Mouse (Mus musculus) CD4-positive, CD25-positive, alpha-beta regulatory T cell, adult 4 months (primary cell): ENCODE results near the gene Pnpla1. TPM values are rescaled to one million over a fixed set of nuclear protein-coding genes. Genes with fewer than 3 reads are reported as not detected.

Experiments
- ATAC-seq: one replicate; pipeline ENCODE4 v1.8.0; 2017
- polyA plus RNA-seq, 2 experiments: library from polyadenylated mRNA; unstranded; fragments of 100-300 nt; shearing (Covaris generic); gene quantifications; one replicate each; pipeline ENCODE4 v1.2.1; 2017

The Pnpla1 gene
- polyA plus RNA-seq, 2 experiments from 2014 or later: not detected

GRCm38 (mm10) chr17:28846974-28847617 lies 11.1 kb upstream of the Pnpla1 start:
- ATAC-seq: no peak

GRCm38 (mm10) chr17:28850511-28850910 lies 7.7 kb upstream of the Pnpla1 start:
- ATAC-seq: no peak

GRCm38 (mm10) chr17:28854377-28854776 lies 3.8 kb upstream of the Pnpla1 start:
- ATAC-seq: no peak

GRCm38 (mm10) chr17:28855166-28855885 lies 2.9 kb upstream of the Pnpla1 start:
- ATAC-seq: no peak

GRCm38 (mm10) chr17:28856030-28856429 lies 2.2 kb upstream of the Pnpla1 start:
- no peak for ATAC-seq

- ATAC-seq: no peak
Measured at GRCm38 (mm10) chr17:28863926-28864325, 5.7 kb downstream of the Pnpla1 start.

- ATAC-seq: no peak
Measured at GRCm38 (mm10) chr17:28864464-28864863, 6.3 kb downstream of the Pnpla1 start.

- ATAC-seq: no peak
Measured at GRCm38 (mm10) chr17:28866921-28867320, 8.7 kb downstream of the Pnpla1 start.

- ATAC-seq: no peak
Measured at GRCm38 (mm10) chr17:28867381-28867780, 9.2 kb downstream of the Pnpla1 start.

GRCm38 (mm10) chr17:28869412-28870110 lies 11.3 kb downstream of the Pnpla1 start:
- ATAC-seq: no peak

- ATAC-seq: no peak
Measured at GRCm38 (mm10) chr17:28870435-28870834, 12.2 kb downstream of the Pnpla1 start.

- ATAC-seq: no peak
Measured at GRCm38 (mm10) chr17:28871831-28872230, 13.6 kb downstream of the Pnpla1 start.

GRCm38 (mm10) chr17:28872322-28872721 lies 14.1 kb downstream of the Pnpla1 start:
- ATAC-seq: no peak

- no peak for ATAC-seq
Measured at GRCm38 (mm10) chr17:28874216-28874615, 16.0 kb downstream of the Pnpla1 start.

- ATAC-seq: no peak
Measured at GRCm38 (mm10) chr17:28874825-28875224, 16.6 kb downstream of the Pnpla1 start.

- ATAC-seq: no peak
Measured at GRCm38 (mm10) chr17:28875316-28875715, 17.1 kb downstream of the Pnpla1 start.

GRCm38 (mm10) chr17:28876331-28876730 lies 18.1 kb downstream of the Pnpla1 start:
- ATAC-seq: no peak

GRCm38 (mm10) chr17:28876821-28877220 lies 18.6 kb downstream of the Pnpla1 start:
- no peak for ATAC-seq

- no peak for ATAC-seq
Measured at GRCm38 (mm10) chr17:28879931-28880391, 21.8 kb downstream of the Pnpla1 start.

GRCm38 (mm10) chr17:28882316-28882715 lies 24.1 kb downstream of the Pnpla1 start:
- peak; percentile 97 for ATAC-seq

GRCm38 (mm10) chr17:28882810-28883209 lies 24.6 kb downstream of the Pnpla1 start:
- ATAC-seq: peak; percentile 59

GRCm38 (mm10) chr17:28883941-28884516 lies 25.8 kb downstream of the Pnpla1 start:
- ATAC-seq: no peak

- no peak for ATAC-seq
Measured at GRCm38 (mm10) chr17:28885231-28885630, 27.0 kb downstream of the Pnpla1 start.
